8 mouse cellular contexts compared by ENCODE assay signal in genomic region chr15:103214971-103215907, GRCm38 (mm10). TPM values are rescaled to one million over a fixed set of nuclear protein-coding genes. Genes with fewer than 3 reads are reported as not detected.
A peak's percentile ranks its signal among the peaks of the same experiment; 100 is the strongest.
DNase-seq lines count a peak whose midpoint lies in the region; ATAC-seq and TF ChIP-seq lines count a peak whose summit lies in the region.

No protein-coding gene starts in this region.

- peak; percentile 93 for DNase-seq in ES-E14 (ENCODE audit: low read depth, low spot score)
- DNase-seq in cerebellum, adult 2 months, result peak; percentile 42 to 46
- peak; percentile 96 for DNase-seq in forelimb bud, embryonic 11.5 days (ENCODE audit: low read depth, low spot score)
- DNase-seq in layer of hippocampus, adult 9-10 months (ENCODE audit: low spot score), result peak; percentile 69
- DNase-seq in thymus, adult 18-20 months, result peak; percentile 89 to 90

- peak overlapping the region; percentile 65 for H3K4me2 ChIP-seq in lung, embryonic 15.5 days

- no peak for TF ChIP-seq CTCF in cerebellum, adult 2 months (IDR thresholded peaks at IDR 0.05; ENCODE audit: borderline replicate concordance, insufficient read depth, low read depth, low read length)
- TF ChIP-seq CTCF in olfactory bulb, adult 2 months (IDR thresholded peaks at IDR 0.05; ENCODE audit: insufficient read depth, low read depth, low read length), result no peak

- no peak for TF ChIP-seq POLR2A in cerebellum, adult 2 months (IDR thresholded peaks at IDR 0.05; ENCODE audit: borderline replicate concordance, insufficient read depth, low read length)
- 0 out of 2 replicates have a peak, but pooled peaks have one; percentile 31 for TF ChIP-seq POLR2A in olfactory bulb, adult 2 months (IDR thresholded peaks at IDR 0.05; ENCODE audit: insufficient read depth, low read depth, low read length)

- peak overlapping the region; percentile 42; the same call in 1 of the 2 replicates for H3K9ac ChIP-seq in ES-E14 (ENCODE audit: insufficient read depth, low read depth, low read length, poor library complexity, severe bottlenecking)
- peak overlapping the region; percentile 44 for H3K9ac ChIP-seq in lung, embryonic 15.5 days

- WGBS in cerebellum, adult 2 months, result 8% methylated on average over 15 of the region's 15 CpGs
- WGBS in lung, embryonic 15.5 days, result under 1% methylated on average over 15 of the region's 15 CpGs
- WGBS in olfactory bulb, adult 2 months, result 1% methylated on average over 15 of the region's 15 CpGs

- ATAC-seq in hematopoietic stem cell, adult 5-6 weeks (replicated peaks in 1 of 2; ENCODE audit: insufficient read depth in 1 of 2, low FRiP score in 2 of 2, low TSS enrichment in 1 of 2, low read depth in 1 of 2, poor library complexity in 2 of 2, severe bottlenecking in 2 of 2), result peak; percentile 89 to 95
- ATAC-seq in lung, embryonic 15.5 days (ENCODE audit: borderline replicate concordance, extremely low read depth, low FRiP score, low TSS enrichment), result peak; percentile 97

- no peaks in the 10 kb centered on the region for H3K9me3 ChIP-seq in ES-E14 (ENCODE audit: control insufficient read depth, insufficient read depth, low read depth, low read length)
- H3K9me3 ChIP-seq in lung, embryonic 15.5 days, result no peaks in the 10 kb centered on the region

- H3K27me3 ChIP-seq in cerebellum, adult 2 months (ENCODE audit: control insufficient read depth, insufficient read depth, low read length), result no peaks in the 10 kb centered on the region
- no peaks in the 10 kb centered on the region for H3K27me3 ChIP-seq in lung, embryonic 15.5 days

- in situ Hi-C loops in ES-E14 (cut with MboI; ENCODE audit: low sequenced_read_pairs in 2 of 2, unreplicated experiment in 2 of 2), result no loop called here

- H3K4me1 ChIP-seq in ES-E14 (ENCODE audit: control insufficient read depth in 2 of 2, insufficient read depth in 2 of 2, low read length in 2 of 2, poor library complexity in 1 of 2), result peaks cover 7 to 10% of the 10 kb centered on the region in 2 experiments
- peaks cover 5% of the 10 kb centered on the region; the same call in 1 of the 2 replicates for H3K4me1 ChIP-seq in cerebellum, adult 2 months (ENCODE audit: control insufficient read depth, insufficient read depth, low read length)
- peaks cover 24% of the 10 kb centered on the region for H3K4me1 ChIP-seq in lung, embryonic 15.5 days
- H3K4me1 ChIP-seq in olfactory bulb, adult 2 months (ENCODE audit: control insufficient read depth, insufficient read depth, low read length), result peaks cover 6% of the 10 kb centered on the region; the same call in 1 of the 2 replicates

- peak overlapping the region; percentile 53 to 65 for H3K4me3 ChIP-seq in ES-E14 (ENCODE audit: insufficient read depth in 1 of 2, low read depth in 1 of 2, low read length in 2 of 2, poor library complexity in 1 of 2, severe bottlenecking in 1 of 2)
- peak overlapping the region; percentile 46 for H3K4me3 ChIP-seq in cerebellum, adult 2 months (replicated peaks; ENCODE audit: insufficient read depth, low read depth, low read length)
- peak overlapping the region; percentile 39 for H3K4me3 ChIP-seq in lung, embryonic 15.5 days
- H3K4me3 ChIP-seq in olfactory bulb, adult 2 months (ENCODE audit: insufficient read depth, low read depth, low read length), result peak overlapping the region; percentile 46

- peaks cover 17% of the 10 kb centered on the region for H3K36me3 ChIP-seq in ES-E14 (ENCODE audit: control insufficient read depth, insufficient read depth, low read length, poor library complexity, severe bottlenecking)
- peaks cover 28% of the 10 kb centered on the region for H3K36me3 ChIP-seq in lung, embryonic 15.5 days

- peak overlapping the region; percentile 91; the same call in 1 of the 2 replicates for H3K27ac ChIP-seq in ES-E14 (ENCODE audit: insufficient read depth, low read depth, low read length, poor library complexity, severe bottlenecking)
- H3K27ac ChIP-seq in cerebellum, adult 2 months (ENCODE audit: insufficient read depth, low read length), result no peak overlapping the region; the same call in 1 of the 2 replicates
- H3K27ac ChIP-seq in lung, embryonic 15.5 days, result peak overlapping the region; percentile 92
- H3K27ac ChIP-seq in olfactory bulb, adult 2 months (ENCODE audit: insufficient read depth, low read depth, low read length), result peak overlapping the region; percentile 26

TF ChIP-seq in ES-E14, 5 proteins besides CTCF, POLR2A, EP300 and RAD21:
- no peak for TF ChIP-seq CHD2 (IDR thresholded peaks at IDR 0.05; ENCODE audit: low read depth, low read length)
- peak; percentile 92 for TF ChIP-seq ZNF384 (IDR thresholded peaks at IDR 0.05; ENCODE audit: low read depth, low read length)
- no peak for TF ChIP-seq ZC3H11A (IDR thresholded peaks at IDR 0.05; ENCODE audit: borderline replicate concordance, low read depth, low read length)

RNA-seq across cellular contexts. Expression of gene Cbx5, which starts 24.4 kb away (rescaled TPM):
- 190 and 226 TPM in 2 replicates for total RNA-seq in ES-E14 (2012; rRNA removed)
- polyA plus RNA-seq in cerebellum, adult 2 months (2012; rRNA removed), result 49.4 and 52.7 TPM in 2 replicates
- 211 and 226 TPM in 2 replicates for total RNA-seq in hematopoietic stem cell, adult 5-6 weeks (2017)
- 115 and 117 TPM in 2 replicates for polyA plus RNA-seq in lung, embryonic 15.5 days (2015; fragmentation: Nextera tagmentation; extraction: Ambion mirVana)
- polyA plus RNA-seq in olfactory bulb, adult 2 months (2012; ENCODE audit: insufficient read depth, insufficient read length, low replicate concordance, missing spikeins), result 111 and 221 TPM in 2 replicates

RNA-seq across cellular contexts. Expression of gene Hnrnpa1, which starts 25.0 kb away (rescaled TPM):
- 321 and 519 TPM in 2 replicates for total RNA-seq in ES-E14 (2012; rRNA removed)
- polyA plus RNA-seq in cerebellum, adult 2 months (2012; rRNA removed), result 318 and 320 TPM in 2 replicates
- total RNA-seq in hematopoietic stem cell, adult 5-6 weeks (2017), result 1,381 and 2,732 TPM in 2 replicates
- 860 and 895 TPM in 2 replicates for polyA plus RNA-seq in lung, embryonic 15.5 days (2015; fragmentation: Nextera tagmentation; extraction: Ambion mirVana)
- 185 and 643 TPM in 2 replicates for polyA plus RNA-seq in olfactory bulb, adult 2 months (2012; ENCODE audit: insufficient read depth, insufficient read length, low replicate concordance, missing spikeins)

RNA-seq across cellular contexts. Expression of gene Nfe2, which starts 43.0 kb away (rescaled TPM):
- total RNA-seq in ES-E14 (2012; rRNA removed), result 0.49 and 1.0 TPM in 2 replicates
- polyA plus RNA-seq in cerebellum, adult 2 months (2012; rRNA removed), result 0.28 and 0.57 TPM in 2 replicates
- total RNA-seq in hematopoietic stem cell, adult 5-6 weeks (2017), result 198 and 245 TPM in 2 replicates
- polyA plus RNA-seq in lung, embryonic 15.5 days (2015; fragmentation: Nextera tagmentation; extraction: Ambion mirVana), result 3.6 and 4.7 TPM in 2 replicates
- not detected in 2 replicates for polyA plus RNA-seq in olfactory bulb, adult 2 months (2012; ENCODE audit: insufficient read depth, insufficient read length, low replicate concordance, missing spikeins)

RNA-seq across cellular contexts. Expression of gene Smug1, which starts 48.3 kb away (rescaled TPM):
- 7.1 and 10.6 TPM in 2 replicates for total RNA-seq in ES-E14 (2012; rRNA removed)
- polyA plus RNA-seq in cerebellum, adult 2 months (2012; rRNA removed), result 17.8 and 20.1 TPM in 2 replicates
- total RNA-seq in hematopoietic stem cell, adult 5-6 weeks (2017), result 3.7 and 6.1 TPM in 2 replicates
- polyA plus RNA-seq in lung, embryonic 15.5 days (2015; fragmentation: Nextera tagmentation; extraction: Ambion mirVana), result 16.1 and 17.6 TPM in 2 replicates
- polyA plus RNA-seq in olfactory bulb, adult 2 months (2012; ENCODE audit: insufficient read depth, insufficient read length, low replicate concordance, missing spikeins), result not detected in 2 replicates

RNA-seq across cellular contexts. Expression of gene Copz1, which starts 57.3 kb away (rescaled TPM):
- total RNA-seq in ES-E14 (2012; rRNA removed), result 59.4 and 85.5 TPM in 2 replicates
- 110 and 117 TPM in 2 replicates for polyA plus RNA-seq in cerebellum, adult 2 months (2012; rRNA removed)
- total RNA-seq in hematopoietic stem cell, adult 5-6 weeks (2017), result 59.5 and 76.0 TPM in 2 replicates
- polyA plus RNA-seq in lung, embryonic 15.5 days (2015; fragmentation: Nextera tagmentation; extraction: Ambion mirVana), result 287 and 293 TPM in 2 replicates
- polyA plus RNA-seq in olfactory bulb, adult 2 months (2012; ENCODE audit: insufficient read depth, insufficient read length, low replicate concordance, missing spikeins), result not detected in 2 replicates

Comparison
In these comparisons a context has a peak if more than half of its experiments do, and no peak if none do; other contexts are left out.
1. DNase-seq: peak in every context shown above with its lines; median percentile 96 in forelimb bud, embryonic 11.5 days; 93 in ES-E14; 90 in thymus, adult 18-20 months; 69 in layer of hippocampus, adult 9-10 months; 44 in cerebellum, adult 2 months.